Mouse (Mus musculus) liver, postnatal 0 days (tissue): ENCODE data around the gene 4931422A03Rik. TPM values are rescaled to one million over a fixed set of nuclear protein-coding genes. Genes with fewer than 3 reads are reported as not detected.

Source experiments
- ATAC-seq: fragments of 200-750 bp; cut with Nextera tagmentation; 2 replicates; pipeline ENCODE4 v1.8.0; 2017; ENCODE audit warnings: mild to moderate bottlenecking, moderate library complexity
- DNase-seq: peaks from one replicate; pipeline ENCODE4 v3.0.0-alpha.2; 2016
- H3K27ac ChIP-seq: fragments of 300-500 bp; sonication (generic); 2 replicates; pipeline ENCODE4 v1.5.1; 2014; ENCODE audit warnings: antibody characterized with exemption, moderate library complexity, mild to moderate bottlenecking, low read depth
- H3K27me3 ChIP-seq: fragments of 300-500 bp; sonication (generic); 2 replicates; pipeline ENCODE4 v1.6.1; 2014; ENCODE audit warnings: low read length, control low read depth, mixed read lengths; ENCODE audit not compliant: insufficient read depth
- H3K36me3 ChIP-seq: fragments of 300-500 bp; sonication (generic); replicated peaks from 2 replicates; pipeline ENCODE4 v1.6.1; 2014; ENCODE audit warnings: mild to moderate bottlenecking, control low read depth, low read length, moderate library complexity, mixed read lengths; ENCODE audit not compliant: insufficient read depth
- H3K4me1 ChIP-seq: fragments of 300-500 bp; sonication (generic); 2 replicates; pipeline ENCODE4 v1.6.1; 2014; ENCODE audit warnings: antibody characterized with exemption, mild to moderate bottlenecking, control low read depth; ENCODE audit not compliant: insufficient read depth
- H3K4me2 ChIP-seq: fragments of 300-500 bp; sonication (generic); 2 replicates; pipeline ENCODE4 v1.6.1; 2014; ENCODE audit warnings: low read depth, mild to moderate bottlenecking, low read length, moderate library complexity, mixed read lengths
- H3K4me3 ChIP-seq: fragments of 300-500 bp; sonication (generic); 2 replicates; pipeline ENCODE4 v1.5.1; 2014; ENCODE audit warnings: low read depth, low read length
- H3K9ac ChIP-seq: fragments of 300-500 bp; sonication (generic); replicated peaks from 2 replicates; pipeline ENCODE4 v1.6.1; 2014; ENCODE audit warnings: mild to moderate bottlenecking, moderate library complexity
- H3K9me3 ChIP-seq: fragments of 300-500 bp; sonication (generic); 2 replicates; pipeline ENCODE4 v1.6.1; 2016; ENCODE audit warnings: mild to moderate bottlenecking, control low read depth, low read length, mixed read lengths
- CTCF ChIP-seq: sonication (generic); IDR thresholded peaks from 2 replicates; pipeline ENCODE4 v1.5.1; 2016; ENCODE audit warnings: antibody characterized with exemption, low read depth
- EP300 ChIP-seq: IDR thresholded peaks from 2 replicates; pipeline ENCODE4 v1.6.1; 2016; ENCODE audit warnings: antibody characterized with exemption, low read depth, mild to moderate bottlenecking
- WGBS: fragments of 180-500 bp; shearing (Covaris S2); extraction: QIAGEN DNeasy Blood & Tissue Kit; methylation state at CpG from one replicate; pipeline ENCODE4 v1.1.7; 2014; ENCODE audit not compliant: insufficient replicate concordance; 5-methylcytosine and 5-hydroxymethylcytosine counted together
- polyA plus RNA-seq: library from polyadenylated mRNA; unstranded; fragments of >200 nt; fragmentation: Nextera tagmentation; extraction: Ambion mirVana; gene quantifications from 2 replicates; pipeline ENCODE4 v1.2.1, GENCODE M21; 2015

Gene 4931422A03Rik
- polyA plus RNA-seq, 1 experiment from 2014 or later, result 1.5 TPM

- 54% methylated on average over 7 of the region's 7 CpGs for WGBS
- no peak for ATAC-seq
- TF ChIP-seq CTCF, result no peak
- TF ChIP-seq EP300, result no peak
- no peaks in the 10 kb centered on the region for H3K9me3 ChIP-seq
- H3K36me3 ChIP-seq, result peaks cover 65% of the 10 kb centered on the region
- H3K4me1 ChIP-seq, result peaks cover 11% of the 10 kb centered on the region; the same call in 1 of the 2 replicates
- H3K27ac ChIP-seq, result 0 out of 2 replicates have a peak overlapping the region, but pooled peaks have one; percentile 7
- no peaks in the 10 kb centered on the region for H3K27me3 ChIP-seq
- no peak overlapping the region for H3K4me2 ChIP-seq
- H3K4me3 ChIP-seq, result no peak overlapping the region
- no peak for DNase-seq
- H3K9ac ChIP-seq, result no peak overlapping the region
These were observed 52.3 kb downstream of the 4931422A03Rik start for GRCm38 (mm10) chr2:103975904-103976303.

- Histone ChIP-seq H3K4me3 (peak overlapping the region; percentile 74), H3K9me3 (no peaks in the 10 kb centered on the region), H3K27ac (peak overlapping the region; percentile 87; the same call in 1 of the 2 replicates), H3K27me3 (no peaks in the 10 kb centered on the region), H3K4me1 (peaks cover 13% of the 10 kb centered on the region; the same call in 1 of the 2 replicates), H3K4me2 (peak overlapping the region; percentile 78), H3K36me3 (peaks cover 31% of the 10 kb centered on the region), H3K9ac (peak overlapping the region; percentile 87)
- DNase-seq, result no peak
- WGBS, result 15% methylated on average over 3 of the region's 3 CpGs
- TF ChIP-seq CTCF (no peak), EP300 (no peak)
- ATAC-seq, result no peak
These were observed 56.3 kb downstream of the 4931422A03Rik start for GRCm38 (mm10) chr2:103971838-103972237.

- under 1% methylated on average over 32 of the region's 32 CpGs for WGBS
- DNase-seq (peak; percentile 38), ATAC-seq (peak; percentile 38)
- Histone ChIP-seq H3K27ac (peak overlapping the region; percentile 87), H3K9me3 (no peaks in the 10 kb centered on the region), H3K36me3 (peaks cover 25% of the 10 kb centered on the region), H3K4me1 (peaks cover 19% of the 10 kb centered on the region; the same call in 1 of the 2 replicates), H3K4me3 (peak overlapping the region; percentile 74), H3K9ac (peak overlapping the region; percentile 87), H3K27me3 (no peaks in the 10 kb centered on the region), H3K4me2 (peak overlapping the region; percentile 78)
- TF ChIP-seq CTCF (no peak), EP300 (no peak)
These were observed 57.1 kb downstream of the 4931422A03Rik start for GRCm38 (mm10) chr2:103970791-103971649.

GRCm38 (mm10) chr2:103970041-103970790, 57.9 kb downstream of the 4931422A03Rik start:
- WGBS, result 2% methylated on average over 62 of the region's 79 CpGs
- Histone ChIP-seq H3K27me3 (no peaks in the 10 kb centered on the region), H3K36me3 (peaks cover 18% of the 10 kb centered on the region), H3K4me3 (peak overlapping the region; percentile 74), H3K9me3 (no peaks in the 10 kb centered on the region), H3K27ac (peak overlapping the region; percentile 87), H3K9ac (peak overlapping the region; percentile 87), H3K4me2 (peak overlapping the region; percentile 78), H3K4me1 (peaks cover 19% of the 10 kb centered on the region; the same call in 1 of the 2 replicates)
- TF ChIP-seq CTCF (no peak), EP300 (no peak)
- DNase-seq (peak; percentile 68), ATAC-seq (peak; percentile 54)

- ATAC-seq, result peak; percentile 83
- peaks cover 19% of the 10 kb centered on the region; the same call in 1 of the 2 replicates for H3K4me1 ChIP-seq
- peak overlapping the region; percentile 87 for H3K27ac ChIP-seq
- peak overlapping the region; percentile 74 for H3K4me3 ChIP-seq
- peaks cover 18% of the 10 kb centered on the region for H3K36me3 ChIP-seq
- TF ChIP-seq EP300, result no peak
- peak; percentile 71 for TF ChIP-seq CTCF
- no peaks in the 10 kb centered on the region for H3K27me3 ChIP-seq
- peak; percentile 81 for DNase-seq
- WGBS, result 1% methylated on average over 40 of the region's 40 CpGs
- H3K4me2 ChIP-seq, result peak overlapping the region; percentile 78
- H3K9ac ChIP-seq, result peak overlapping the region; percentile 87
- no peaks in the 10 kb centered on the region for H3K9me3 ChIP-seq
These were observed 58.6 kb downstream of the 4931422A03Rik start for GRCm38 (mm10) chr2:103969437-103970040.
